Mouse (Mus musculus) limb, embryonic 14.5 days (tissue): ENCODE data around the gene E130114P18Rik. TPM values are rescaled to one million over a fixed set of nuclear protein-coding genes. Genes with fewer than 3 reads are reported as not detected.

Source experiments
- ATAC-seq: fragments of 200-750 bp; cut with Nextera tagmentation; 2 replicates; pipeline ENCODE4 v1.8.0; 2017; ENCODE audit warnings: low read depth, moderate number of reproducible peaks, moderate TSS enrichment; ENCODE audit not compliant: low FRiP score
- DNase-seq: peaks from one replicate; pipeline ENCODE4 v3.0.0-alpha.2; 2015; ENCODE audit warnings: low spot score
- H3K27ac ChIP-seq: fragments of 300-500 bp; sonication (generic); replicated peaks from 2 replicates; pipeline ENCODE4 v1.5.1; 2014; ENCODE audit warnings: low read depth, mild to moderate bottlenecking, low read length, moderate library complexity, mixed read lengths
- H3K27me3 ChIP-seq: fragments of 300-500 bp; sonication (generic); 2 replicates; pipeline ENCODE4 v1.6.1; 2014; ENCODE audit warnings: low read length, mixed read lengths; ENCODE audit not compliant: control insufficient read depth, insufficient read depth
- H3K36me3 ChIP-seq: fragments of 300-500 bp; sonication (generic); 2 replicates; pipeline ENCODE4 v1.6.1; 2014; ENCODE audit warnings: mild to moderate bottlenecking, low read length, moderate library complexity, mixed read lengths; ENCODE audit not compliant: control insufficient read depth, insufficient read depth
- H3K4me1 ChIP-seq: fragments of 300-500 bp; sonication (generic); 2 replicates; pipeline ENCODE4 v1.6.1; 2014; ENCODE audit warnings: antibody characterized with exemption, low read length, mixed read lengths; ENCODE audit not compliant: control insufficient read depth, insufficient read depth
- H3K4me2 ChIP-seq: fragments of 300-500 bp; sonication (generic); replicated peaks from 2 replicates; pipeline ENCODE4 v1.6.1; 2014; ENCODE audit warnings: low read depth, mild to moderate bottlenecking, low read length, moderate library complexity; ENCODE audit not compliant: severe bottlenecking
- H3K4me3 ChIP-seq: fragments of 300-500 bp; sonication (generic); replicated peaks from 2 replicates; pipeline ENCODE4 v1.5.1; 2014; ENCODE audit warnings: low read length
- H3K9ac ChIP-seq: fragments of 300-500 bp; sonication (generic); 2 replicates; pipeline ENCODE4 v1.6.1; 2014; ENCODE audit warnings: mild to moderate bottlenecking, low read depth, low read length, moderate library complexity; ENCODE audit not compliant: severe bottlenecking
- H3K9me3 ChIP-seq: fragments of 300-500 bp; sonication (generic); 2 replicates; pipeline ENCODE4 v1.6.1; 2016; ENCODE audit warnings: low read length; ENCODE audit not compliant: control insufficient read depth
- POLR2A ChIP-seq: fragments of 200-500 bp; IDR thresholded peaks from 2 replicates; pipeline ENCODE4 v1.8.0; 2012; ENCODE audit warnings: inconsistent platforms, mild to moderate bottlenecking, moderate library complexity, borderline replicate concordance; ENCODE audit not compliant: insufficient read depth, insufficient read length; ENCODE audit errors: extremely low read depth
- WGBS: fragments of 180-500 bp; shearing (Covaris S2); extraction: QIAGEN DNeasy Blood & Tissue Kit; methylation state at CpG from one replicate; pipeline ENCODE4 v1.1.7; 2014; 5-methylcytosine and 5-hydroxymethylcytosine counted together
- polyA plus RNA-seq, 2 experiments: library from polyadenylated mRNA; depleted of rRNA in 1 of 2; stranded (reverse) in 1 of 2; unstranded in 1 of 2; fragments of >200 nt; fragmentation: Nextera tagmentation in 1 of 2; extraction: Ambion mirVana in 1 of 2; gene quantifications; 2 replicates each; pipeline versions ENCODE4 v1.2.1 to v1.2.3; 2012 to 2014

The E130114P18Rik gene
- polyA plus RNA-seq, 2 experiments, result 2.2 to 4.9 TPM

DNA sequence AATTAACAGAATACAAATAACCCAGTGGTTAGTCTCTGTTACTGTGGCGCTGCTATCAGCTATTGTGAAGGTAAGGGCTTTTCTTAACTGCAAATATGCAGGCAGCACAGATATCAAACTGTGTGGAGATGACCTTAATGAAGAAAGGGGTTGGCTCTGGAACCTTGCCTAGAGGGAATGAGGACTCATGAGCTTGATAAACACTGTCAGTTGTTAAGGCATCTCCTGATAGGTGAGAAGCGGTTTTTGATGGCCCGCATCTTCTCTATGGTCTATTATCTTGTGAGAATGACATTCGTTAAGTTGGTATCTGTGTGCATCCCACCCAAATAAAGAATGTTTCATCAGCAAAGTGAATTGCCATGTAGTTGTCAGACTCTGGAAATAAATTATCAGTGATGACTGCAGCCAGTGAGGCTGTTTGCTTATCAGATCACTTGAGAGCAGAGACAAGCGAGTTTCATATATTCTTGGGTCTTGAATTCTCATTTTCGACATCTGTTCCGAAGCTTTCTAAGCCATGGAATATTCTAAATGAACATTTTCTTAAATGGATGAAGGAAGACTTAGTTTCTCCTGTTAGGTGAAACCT lies 32.6 kb upstream of the E130114P18Rik start:
- Histone ChIP-seq H3K36me3 (peaks cover 10% of the 10 kb centered on the region), H3K4me3 (no peak overlapping the region), H3K27me3 (no peaks in the 10 kb centered on the region), H3K9ac (no peak overlapping the region), H3K4me1 (peaks cover 16% of the 10 kb centered on the region), H3K9me3 (no peaks in the 10 kb centered on the region), H3K4me2 (no peak overlapping the region), H3K27ac (no peak overlapping the region)
- no peak for DNase-seq
- WGBS, result 89% methylated on average over 7 of the region's 7 CpGs
- TF ChIP-seq POLR2A, result no peak
- ATAC-seq, result no peak

- Histone ChIP-seq H3K4me1 (peaks cover 16% of the 10 kb centered on the region), H3K9me3 (no peaks in the 10 kb centered on the region), H3K9ac (no peak overlapping the region), H3K4me3 (no peak overlapping the region), H3K27me3 (no peaks in the 10 kb centered on the region), H3K27ac (no peak overlapping the region), H3K36me3 (peaks cover 10% of the 10 kb centered on the region), H3K4me2 (no peak overlapping the region)
- 67% methylated on average over 4 of the region's 4 CpGs for WGBS
- DNase-seq, result no peak
- no peak for TF ChIP-seq POLR2A
- no peak for ATAC-seq
Observed at GRCm38 (mm10) chr4:97809582-97810295, 31.9 kb upstream of the E130114P18Rik start.

DNA sequence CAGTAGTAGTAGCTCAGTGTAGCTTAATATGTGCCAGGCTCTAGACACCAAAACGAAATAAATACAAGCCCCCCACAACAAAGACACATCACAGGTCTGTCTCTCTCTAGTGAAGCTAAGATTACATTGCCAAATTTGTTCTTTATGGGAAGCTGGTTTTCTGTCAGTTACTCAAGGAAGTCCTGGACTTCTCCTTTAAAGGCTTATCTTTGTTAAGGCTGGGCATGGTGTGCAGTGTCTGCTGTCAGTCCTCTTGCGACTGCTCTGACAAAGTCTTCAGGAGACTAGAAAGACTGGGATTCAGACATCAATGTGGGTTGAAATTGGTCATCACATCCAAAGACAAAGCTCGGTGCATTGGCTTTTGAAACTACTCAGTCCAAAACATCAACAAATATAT lies 31.0 kb upstream of the E130114P18Rik start:
- WGBS, result 93% methylated on average over 3 of the region's 3 CpGs
- ATAC-seq, result no peak
- Histone ChIP-seq H3K4me3 (no peak overlapping the region), H3K9ac (no peak overlapping the region), H3K27ac (no peak overlapping the region), H3K9me3 (no peaks in the 10 kb centered on the region), H3K36me3 (peaks cover 10% of the 10 kb centered on the region), H3K4me2 (no peak overlapping the region), H3K4me1 (peaks cover 16% of the 10 kb centered on the region), H3K27me3 (no peaks in the 10 kb centered on the region)
- no peak for TF ChIP-seq POLR2A
- DNase-seq, result no peak

GRCm38 (mm10) chr4:97806924-97807323 lies 29.0 kb upstream of the E130114P18Rik start:
- no peak for TF ChIP-seq POLR2A
- WGBS, result 99% methylated on average over 2 of the region's 2 CpGs
- DNase-seq (no peak), ATAC-seq (no peak)
- H3K4me1 ChIP-seq, result peaks cover 16% of the 10 kb centered on the region
- H3K27ac ChIP-seq, result no peak overlapping the region
- H3K27me3 ChIP-seq, result no peaks in the 10 kb centered on the region
- H3K4me2 ChIP-seq, result no peak overlapping the region
- no peak overlapping the region for H3K4me3 ChIP-seq
- H3K9me3 ChIP-seq, result no peaks in the 10 kb centered on the region
- H3K36me3 ChIP-seq, result peaks cover 24% of the 10 kb centered on the region
- H3K9ac ChIP-seq, result no peak overlapping the region

DNA sequence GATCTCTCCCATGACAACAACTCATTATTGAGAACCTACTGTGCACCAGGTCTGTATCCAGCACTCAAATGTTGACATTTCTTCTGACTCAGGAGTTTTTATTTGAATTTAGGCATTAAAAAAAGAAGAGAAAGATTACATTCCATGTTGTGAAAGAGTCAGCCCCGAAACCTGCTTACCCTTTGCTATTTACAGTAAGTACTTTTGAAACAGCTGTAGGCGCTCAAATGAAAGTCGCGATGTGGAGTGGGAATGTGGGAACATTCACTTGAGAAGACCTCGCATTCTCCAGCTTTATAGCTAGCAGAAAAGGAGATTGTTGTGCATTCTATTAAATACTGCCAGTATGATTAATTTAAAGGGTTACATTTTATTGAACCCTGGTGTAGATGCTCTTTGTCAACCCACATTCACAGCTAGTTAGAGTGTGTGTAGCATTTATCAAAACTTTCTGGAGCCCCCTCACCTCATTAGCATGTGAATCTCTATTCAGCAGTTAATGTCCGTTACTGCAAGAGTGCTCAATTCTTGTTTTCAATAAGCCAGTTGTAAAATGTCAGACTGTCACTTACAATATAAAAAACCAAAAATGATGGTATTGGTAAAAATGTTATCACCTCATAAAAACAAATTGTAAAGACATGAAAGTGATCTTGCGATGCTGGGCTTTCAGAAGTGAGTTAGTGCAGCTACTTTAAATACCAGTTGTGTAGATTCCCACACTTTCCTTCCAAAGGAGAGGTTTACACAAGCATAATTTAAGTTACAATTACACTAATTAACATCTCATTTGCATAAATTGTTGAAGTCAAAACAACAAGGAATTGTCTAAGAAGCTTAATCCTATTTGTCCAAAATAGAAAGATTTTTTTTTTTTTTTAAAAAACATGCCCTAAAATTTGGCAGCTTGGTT lies 28.3 kb upstream of the E130114P18Rik start:
- no peaks in the 10 kb centered on the region for H3K9me3 ChIP-seq
- H3K27me3 ChIP-seq, result no peaks in the 10 kb centered on the region
- H3K4me2 ChIP-seq, result no peak overlapping the region
- TF ChIP-seq POLR2A, result no peak
- H3K4me1 ChIP-seq, result peaks cover 16% of the 10 kb centered on the region
- no peak overlapping the region for H3K9ac ChIP-seq
- DNase-seq (no peak), ATAC-seq (no peak)
- WGBS, result 55% methylated on average over 7 of the region's 7 CpGs
- no peak overlapping the region for H3K27ac ChIP-seq
- H3K36me3 ChIP-seq, result peaks cover 31% of the 10 kb centered on the region
- no peak overlapping the region for H3K4me3 ChIP-seq
